In genomic region chr5:146655394-146655793, GRCm38 (mm10) we compare ENCODE assay signal across 11 mouse cellular contexts.
DNase-seq lines count a peak whose midpoint lies in the region; ATAC-seq and TF ChIP-seq lines count a peak whose summit lies in the region.
"Had no signal": no experiment of that assay in that cellular context is flagged by ENCODE, and none has a peak within 500 bp of the region (broad histone marks: within the 10 kb centered on the region; RNA-seq: fewer than 3 reads in every experiment).

No protein-coding gene starts in this region.

- H3K36me3 ChIP-seq in forebrain, embryonic 11.5 days (ENCODE audit: control insufficient read depth, insufficient read depth, low read length): no peaks in the 10 kb centered on the region
- H3K36me3 ChIP-seq in forebrain, postnatal 0 days (ENCODE audit: insufficient read depth): no peaks in the 10 kb centered on the region
- H3K36me3 ChIP-seq in CH12.LX (replicated peaks in 1 of 2; ENCODE audit: control insufficient read depth in 1 of 2, insufficient read depth in 1 of 2, low read length in 1 of 2): no peaks in the 10 kb centered on the region
- H3K36me3 ChIP-seq in liver, embryonic 13.5 days: no peaks in the 10 kb centered on the region
- H3K36me3 ChIP-seq: embryonic facial prominence, embryonic 10.5 days had no signal

- no peaks in the 10 kb centered on the region for H3K27me3 ChIP-seq in forebrain, embryonic 11.5 days (ENCODE audit: control insufficient read depth, insufficient read depth, low read length)
- H3K27me3 ChIP-seq in forebrain, postnatal 0 days (ENCODE audit: insufficient read depth, low read length): no peaks in the 10 kb centered on the region
- no peaks in the 10 kb centered on the region for H3K27me3 ChIP-seq in CH12.LX (replicated peaks)
- H3K27me3 ChIP-seq in liver, embryonic 13.5 days: no peaks in the 10 kb centered on the region
- H3K27me3 ChIP-seq: forebrain, embryonic 13.5 days had no signal

- H3K79me2 ChIP-seq in CH12.LX (replicated peaks; ENCODE audit: control insufficient read depth, extremely low read depth, insufficient read depth, poor library complexity, severe bottlenecking): no peaks in the 10 kb centered on the region

- TF ChIP-seq EP300 in CH12.LX (IDR thresholded peaks at IDR 0.05; ENCODE audit: low read length): peak; percentile 71; the same call in 1 of the 2 replicates

- no peak for TF ChIP-seq RAD21 in CH12.LX (IDR thresholded peaks at IDR 0.05; ENCODE audit: low read depth, low read length)

- H3K4me1 ChIP-seq in forebrain, embryonic 11.5 days (replicated peaks; ENCODE audit: control insufficient read depth, insufficient read depth, low read length): 0 out of 2 replicates have a peak, but pooled peaks cover 2% of the 10 kb centered on the region
- H3K4me1 ChIP-seq in forebrain, postnatal 0 days (ENCODE audit: insufficient read depth): no peaks in the 10 kb centered on the region
- peaks cover 10 to 38% of the 10 kb centered on the region in 2 experiments for H3K4me1 ChIP-seq in CH12.LX (ENCODE audit: control insufficient read depth in 1 of 2, insufficient read depth in 2 of 2)
- no peaks in the 10 kb centered on the region for H3K4me1 ChIP-seq in liver, embryonic 13.5 days (replicated peaks)
- H3K4me1 ChIP-seq: embryonic facial prominence, embryonic 10.5 days had no signal

- dilution Hi-C loops in CH12.LX (cut with MboI; ENCODE audit: extremely low pct_ligation_motif_present, extremely low pct_unique_long_range_greater_than_20kb, low sequenced_read_pairs): no loop called here

- peak; percentile 21; the same call in 1 of the 2 replicates for TF ChIP-seq POLR2A in CH12.LX (IDR thresholded peaks at IDR 0.05; ENCODE audit: low read depth, low read length)

- no peak for TF ChIP-seq CTCF in forebrain, postnatal 0 days (IDR thresholded peaks at IDR 0.05; ENCODE audit: low read depth)
- TF ChIP-seq CTCF in CH12.LX (conservative IDR thresholded peaks at IDR 0.05 in 1 of 2, IDR thresholded peaks at IDR 0.05 in 1 of 2; ENCODE audit: low read depth in 2 of 2, low read length in 2 of 2): no peak

- DNase-seq in forebrain, embryonic 11.5 days (ENCODE audit: low spot score): peak; percentile 33
- DNase-seq in forebrain, postnatal 0 days: no peak
- DNase-seq in CH12.LX (ENCODE audit: extremely low read depth): peak; percentile 31
- no peak for DNase-seq in liver, embryonic 13.5 days
- peak; percentile 34 for DNase-seq in skeletal muscle tissue, adult 2 months (ENCODE audit: low read depth, low spot score)
- DNase-seq in urinary bladder, adult 2 months (ENCODE audit: low spot score): no peak
- no peak for DNase-seq in layer of hippocampus, postnatal 36 days
- no peak for DNase-seq in layer of hippocampus, adult 9-10 months (ENCODE audit: low spot score)

- WGBS in forebrain, embryonic 11.5 days: 74% methylated on average over 7 of the region's 7 CpGs
- 75% methylated on average over 7 of the region's 7 CpGs for WGBS in forebrain, postnatal 0 days
- 22% methylated on average over 7 of the region's 7 CpGs for WGBS in liver, embryonic 13.5 days (ENCODE audit: insufficient replicate concordance)

- no peak overlapping the region for H3K9ac ChIP-seq in forebrain, embryonic 11.5 days (ENCODE audit: low read length)
- no peak overlapping the region for H3K9ac ChIP-seq in forebrain, postnatal 0 days
- H3K9ac ChIP-seq in CH12.LX (ENCODE audit: insufficient read depth, low read depth): no peak overlapping the region; the same call in 1 of the 2 replicates
- no peak overlapping the region for H3K9ac ChIP-seq in liver, embryonic 13.5 days
- H3K9ac ChIP-seq: forebrain, embryonic 13.5 days had no signal

- in situ Hi-C loops in CH12.LX (cut with MboI; ENCODE audit: low pct_ligation_motif_present, low pct_unique_long_range_greater_than_20kb, low sequenced_read_pairs): no loop called here

- no peak for ATAC-seq in forebrain, embryonic 11.5 days (replicated peaks; ENCODE audit: low FRiP score)
- ATAC-seq in forebrain, postnatal 0 days: no peak
- ATAC-seq in liver, embryonic 13.5 days (ENCODE audit: low read depth): no peak
- ATAC-seq: forebrain, embryonic 13.5 days; Patski had no signal

- H3K4me2 ChIP-seq in forebrain, embryonic 11.5 days (ENCODE audit: low read depth, low read length, severe bottlenecking): no peak overlapping the region
- H3K4me2 ChIP-seq in forebrain, postnatal 0 days (ENCODE audit: low read depth): no peak overlapping the region
- H3K4me2 ChIP-seq in CH12.LX (ENCODE audit: insufficient read depth, low read depth, poor library complexity, severe bottlenecking): peak overlapping the region; percentile 31
- H3K4me2 ChIP-seq in liver, embryonic 13.5 days: peak overlapping the region; percentile 7; the same call in 1 of the 2 replicates
- H3K4me2 ChIP-seq: forebrain, embryonic 13.5 days had no signal

- no peak overlapping the region for H3K27ac ChIP-seq in forebrain, embryonic 11.5 days (ENCODE audit: low read depth, low read length)
- no peak overlapping the region for H3K27ac ChIP-seq in forebrain, postnatal 0 days (ENCODE audit: low read depth, low read length)
- no peak overlapping the region for H3K27ac ChIP-seq in CH12.LX (ENCODE audit: insufficient read depth, low read depth)
- H3K27ac ChIP-seq in liver, embryonic 13.5 days: no peak overlapping the region
- H3K27ac ChIP-seq: embryonic facial prominence, embryonic 10.5 days; forebrain, embryonic 13.5 days had no signal

- no peak overlapping the region for H3K4me3 ChIP-seq in forebrain, embryonic 11.5 days (ENCODE audit: low read depth, low read length)
- no peak overlapping the region for H3K4me3 ChIP-seq in forebrain, postnatal 0 days (ENCODE audit: low read depth, low read length)
- peak overlapping the region in 1 of 3 experiments; percentile 49 for H3K4me3 ChIP-seq in CH12.LX (replicated peaks in 1 of 3; ENCODE audit: low read depth in 2 of 3, low read length in 2 of 3, poor library complexity in 1 of 3)
- H3K4me3 ChIP-seq in liver, embryonic 13.5 days (replicated peaks): no peak overlapping the region
- H3K4me3 ChIP-seq: embryonic facial prominence, embryonic 10.5 days; forebrain, embryonic 13.5 days had no signal

- no peaks in the 10 kb centered on the region for H3K9me3 ChIP-seq in forebrain, embryonic 11.5 days (ENCODE audit: control insufficient read depth, low read length)
- no peaks in the 10 kb centered on the region for H3K9me3 ChIP-seq in forebrain, postnatal 0 days (ENCODE audit: low read length)
- peaks cover 3% of the 10 kb centered on the region for H3K9me3 ChIP-seq in CH12.LX (replicated peaks; ENCODE audit: low read length)
- no peaks in the 10 kb centered on the region for H3K9me3 ChIP-seq in liver, embryonic 13.5 days (replicated peaks)
- H3K9me3 ChIP-seq: embryonic facial prominence, embryonic 10.5 days; forebrain, embryonic 13.5 days had no signal

TF ChIP-seq in CH12.LX, 34 proteins besides CTCF, POLR2A, EP300 and RAD21:
- TF ChIP-seq TCF12 (IDR thresholded peaks at IDR 0.05; ENCODE audit: low read depth, low read length): peak; percentile 43; the same call in 1 of the 2 replicates
- TF ChIP-seq SMC3 (IDR thresholded peaks at IDR 0.05; ENCODE audit: low read depth, low read length): no peak
- 0 out of 2 replicates have a peak, but pooled peaks have one; percentile 21 for TF ChIP-seq MAFK (IDR thresholded peaks at IDR 0.05; ENCODE audit: insufficient replicate concordance, low read length)
- TF ChIP-seq RCOR1 (conservative IDR thresholded peaks at IDR 0.05; ENCODE audit: low read depth, low read length): 0 out of 2 replicates have a peak, but pooled peaks have one; percentile 25
- 0 out of 2 replicates have a peak, but pooled peaks have one; percentile 17 for TF ChIP-seq TBP (conservative IDR thresholded peaks at IDR 0.05; ENCODE audit: low read depth, low read length)
- TF ChIP-seq ZC3H11A (IDR thresholded peaks at IDR 0.05; ENCODE audit: low read depth, low read length): no peak
- peak; percentile 54; the same call in 1 of the 2 replicates for TF ChIP-seq IRF4 (IDR thresholded peaks at IDR 0.05; ENCODE audit: low read depth, low read length)
- TF ChIP-seq ELF1 (IDR thresholded peaks at IDR 0.05; ENCODE audit: low read depth, low read length): peak; percentile 56; the same call in 1 of the 2 replicates
- peak; percentile 42; the same call in 1 of the 2 replicates for TF ChIP-seq MEF2A (IDR thresholded peaks at IDR 0.05; ENCODE audit: borderline replicate concordance, low read depth, low read length)
- peak; percentile 36; the same call in 1 of the 2 replicates for TF ChIP-seq MYC (IDR thresholded peaks at IDR 0.05; ENCODE audit: low read depth, low read length)
- TF ChIP-seq HCFC1 (IDR thresholded peaks at IDR 0.05; ENCODE audit: low read depth, low read length): 0 out of 2 replicates have a peak, but pooled peaks have one; percentile 23
- TF ChIP-seq USF2 (conservative IDR thresholded peaks at IDR 0.05; ENCODE audit: low read depth, low read length): no peak

Comparison
In these comparisons a context has a peak if more than half of its experiments do, and no peak if none do; other contexts are left out.
1. DNase-seq: peak in forebrain, embryonic 11.5 days (single experiment), CH12.LX (single experiment) and skeletal muscle tissue, adult 2 months (single experiment); none in forebrain, postnatal 0 days (single experiment), liver, embryonic 13.5 days (single experiment), urinary bladder, adult 2 months (single experiment), layer of hippocampus, postnatal 36 days (0 of 2) and layer of hippocampus, adult 9-10 months (single experiment).
2. H3K4me2 ChIP-seq: peak in CH12.LX (single experiment) and liver, embryonic 13.5 days (single experiment); none in forebrain, embryonic 11.5 days (single experiment) and forebrain, postnatal 0 days (single experiment).